Mouse (Mus musculus) activated CD4-positive, CD25-positive, alpha-beta regulatory T cell (primary cell): ENCODE measurements around the gene Aldoc. TPM values are rescaled to one million over a fixed set of nuclear protein-coding genes. Genes with fewer than 3 reads are reported as not detected.

Experiments used
- polyA plus RNA-seq, 2 experiments: library from polyadenylated mRNA; unstranded; fragments of 100-300 nt; shearing (Covaris generic); gene quantifications; one replicate each; pipeline ENCODE4 v1.2.1; 2017

Gene Aldoc
- polyA plus RNA-seq, result 10 to 100 TPM in 1 of 2 experiments, 1 to 10 TPM in 1; 2.4 to 12.9 TPM

GRCm38 (mm10) chr11:78322860-78323259, at the start of gene Aldoc:
Aldoc (plus strand) TSS chr11:78322968.

GRCm38 (mm10) chr11:78290654-78291053, 32.1 kb upstream of the Aldoc start, which contains the start of gene BC030499:
BC030499 (plus strand) TSS chr11:78290841.

GRCm38 (mm10) chr11:78301357-78302084, 21.2 kb upstream of the Aldoc start, which contains the start of gene Spag5:
Spag5 (plus strand) TSS chr11:78301529.

GRCm38 (mm10) chr11:78327634-78328511, 5.1 kb downstream of the Aldoc start, which contains the start of gene Pigs:
Pigs (plus strand) TSS chr11:78328415.

GRCm38 (mm10) chr11:78343381-78344327, 20.9 kb downstream of the Aldoc start, which contains the start of gene Unc119:
Unc119 (plus strand) TSS chr11:78343482.

Other genes starting within 250 kb of the Aldoc start
- gene Eral1, start 242.6 kb upstream of the Aldoc start, polyA plus RNA-seq, result 10 to 100 TPM; 23.1 to 27.6 TPM
- gene Fam222b, start 228.3 kb upstream of the Aldoc start, polyA plus RNA-seq, result 10 to 100 TPM; 15.3 to 18.3 TPM
- gene Traf4, start 157.4 kb upstream of the Aldoc start, polyA plus RNA-seq, result 10 to 100 TPM; 33.0 to 39.8 TPM
- 10 to 100 TPM in 1 of 2 experiments, 1 to 10 TPM in 1; 9.3 to 10.9 TPM for gene Nek8, start 146.3 kb upstream of the Aldoc start, polyA plus RNA-seq
- gene Tlcd1, start 146.3 kb upstream of the Aldoc start, polyA plus RNA-seq, result 1 to 10 TPM; 4.7 to 5.4 TPM
- 1,000 to 10,000 TPM; 1,180 to 2,194 TPM for gene Rpl23a, start 139.4 kb upstream of the Aldoc start, polyA plus RNA-seq
- under 1 TPM; 0.91 to 0.97 TPM for gene Rab34, start 134.5 kb upstream of the Aldoc start, polyA plus RNA-seq
- under 1 TPM; 0.29 to 0.55 TPM for gene Proca1, start 129.6 kb upstream of the Aldoc start, polyA plus RNA-seq
- gene Sdf2, start 77.2 kb upstream of the Aldoc start, polyA plus RNA-seq, result 10 to 100 TPM; 78.8 to 95.9 TPM
- gene Supt6, start 77.0 kb upstream of the Aldoc start, polyA plus RNA-seq, result 10 to 100 TPM; 15.5 to 29.0 TPM
- 10 to 100 TPM; 40.4 to 65.7 TPM for gene 2610507B11Rik, start 61.2 kb upstream of the Aldoc start, polyA plus RNA-seq
- under 1 TPM; 0.27 to 0.36 TPM for gene BC030499, start 32.1 kb upstream of the Aldoc start, polyA plus RNA-seq
- gene Spag5, start 21.4 kb upstream of the Aldoc start, polyA plus RNA-seq, result 1 to 10 TPM; 5.3 to 6.0 TPM
- 100 to 1,000 TPM in 1 of 2 experiments, 10 to 100 TPM in 1; 70.7 to 114 TPM for gene Pigs, start 5.4 kb downstream of the Aldoc start, polyA plus RNA-seq
- 100 to 1,000 TPM in 1 of 2 experiments, 10 to 100 TPM in 1; 57.5 to 101 TPM for gene Unc119, start 20.5 kb downstream of the Aldoc start, polyA plus RNA-seq
- not detected for gene Foxn1, start 63.6 kb downstream of the Aldoc start, polyA plus RNA-seq
- not detected for gene Slc13a2, start 99.2 kb downstream of the Aldoc start, polyA plus RNA-seq
- 1 to 10 TPM in 1 of 2 experiments, under 1 TPM in 1; 0.78 to 1.3 TPM for gene Slc46a1, start 142.7 kb downstream of the Aldoc start, polyA plus RNA-seq
- gene Sarm1, start 174.8 kb downstream of the Aldoc start, polyA plus RNA-seq, result 1 to 10 TPM; 1.8 to 2.3 TPM
- gene Vtn, start 176.1 kb downstream of the Aldoc start, polyA plus RNA-seq, result not detected
- under 1 TPM in 1 of 2 experiments, not detected in 1; 0.34 TPM for gene Sebox, start 180.5 kb downstream of the Aldoc start, polyA plus RNA-seq
- gene Tmem199, start 189.2 kb downstream of the Aldoc start, polyA plus RNA-seq, result 10 to 100 TPM; 36.5 to 43.8 TPM
- 10 to 100 TPM; 37.7 to 57.4 TPM for gene Poldip2, start 189.2 kb downstream of the Aldoc start, polyA plus RNA-seq
- 10 to 100 TPM; 11.1 to 19.9 TPM for gene Tnfaip1, start 213.4 kb downstream of the Aldoc start, polyA plus RNA-seq
- gene Ift20, start 213.4 kb downstream of the Aldoc start, polyA plus RNA-seq, result 100 to 1,000 TPM; 104 to 119 TPM
- 10 to 100 TPM; 10.6 to 14.5 TPM for gene Tmem97, start 227.8 kb downstream of the Aldoc start, polyA plus RNA-seq